Mouse (Mus musculus): Measurements from ENCODE around the gene Tmem255b.

DNA sequence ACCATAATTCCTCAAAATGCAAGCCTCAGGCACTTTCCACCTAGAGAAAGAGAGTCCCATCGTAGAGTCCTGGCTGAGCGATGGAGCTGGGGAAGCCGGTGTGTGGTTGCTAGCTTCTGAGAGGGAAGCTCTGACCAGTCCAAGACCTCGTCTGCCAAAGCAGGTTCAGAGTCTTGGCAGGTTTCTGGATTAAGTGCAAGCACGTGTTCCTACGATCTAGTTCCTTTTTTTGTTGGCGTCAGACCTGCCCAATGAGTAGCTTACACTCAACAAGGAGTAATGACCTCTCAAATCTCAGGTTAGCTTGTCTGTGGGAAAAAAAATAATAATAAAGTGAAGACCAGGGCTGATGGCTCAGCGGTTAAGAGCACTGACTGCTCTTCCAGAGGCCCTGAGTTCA, 47.3 kb upstream of the Tmem255b start:
- no peak for TF ChIP-seq CTCF (IDR thresholded peaks at IDR 0.05; ENCODE audit: low read depth)
- no peak for TF ChIP-seq EP300 (IDR thresholded peaks at IDR 0.05; ENCODE audit: low read depth)
